Mouse (Mus musculus): ENCODE measurements around the gene Smad3. TPM values are rescaled to one million over a fixed set of nuclear protein-coding genes. Genes with fewer than 3 reads are reported as not detected.

Smad3 gene
- polyA plus RNA-seq, 1 experiment, result 25.5 TPM

DNA sequence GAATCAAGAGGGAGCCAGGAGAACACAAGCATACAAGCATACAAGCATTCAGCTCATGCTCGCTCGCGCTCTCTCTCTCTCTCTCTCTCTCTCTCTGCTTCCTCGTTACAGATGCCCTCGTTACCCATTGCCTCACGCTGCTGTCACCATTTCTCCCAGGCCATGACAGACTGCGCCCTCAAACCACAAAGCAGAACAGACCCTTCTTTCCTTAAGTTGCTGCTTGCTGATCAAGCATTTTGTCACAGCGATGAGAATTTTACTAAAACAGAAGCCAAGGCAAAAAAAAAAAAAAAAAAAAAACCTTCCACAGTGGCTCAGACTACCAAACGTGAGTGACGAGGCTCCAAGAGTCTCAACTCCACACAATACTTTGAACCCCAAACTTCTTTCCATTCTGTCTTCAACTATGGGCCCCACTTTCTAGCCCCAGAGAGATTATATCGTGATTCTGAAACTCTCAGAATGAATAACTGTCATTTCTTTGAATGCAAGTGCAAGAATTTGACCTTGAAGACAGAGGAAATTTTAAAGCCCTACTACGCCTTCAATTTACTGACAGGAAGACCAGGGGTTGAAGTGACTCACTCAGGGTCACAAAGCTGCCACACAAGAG is 19.6 kb downstream of the Smad3 start:
- Histone ChIP-seq H3K4me3 (no peak overlapping the region), H3K27me3 (ENCODE audit: control insufficient read depth, insufficient read depth, insufficient read length) (no peaks in the 10 kb centered on the region), H3ac (ENCODE audit: control insufficient read depth, insufficient read length) (no peak overlapping the region), H3K36me3 (ENCODE audit: control insufficient read depth, insufficient read depth) (peaks cover 4% of the 10 kb centered on the region), H3K79me2 (ENCODE audit: control insufficient read depth, insufficient read depth) (peaks cover 42% of the 10 kb centered on the region), H3K4me2 (ENCODE audit: low read depth) (peak overlapping the region; percentile 5)
- no peak for TF ChIP-seq E2F4 (IDR thresholded peaks at IDR 0.05; ENCODE audit: insufficient read depth)
- TF ChIP-seq MAX (IDR thresholded peaks at IDR 0.05; ENCODE audit: low read depth), result no peak
- TF ChIP-seq REST (IDR thresholded peaks at IDR 0.05; ENCODE audit: insufficient read depth, insufficient read length), result no peak
- TF ChIP-seq TCF3 (IDR thresholded peaks at IDR 0.05; ENCODE audit: insufficient read length, low read depth), result no peak
- TF ChIP-seq CEBPB (IDR thresholded peaks at IDR 0.05; ENCODE audit: insufficient read depth, poor library complexity, severe bottlenecking), result no peak
- no peak for TF ChIP-seq MYOD1 (IDR thresholded peaks at IDR 0.05; ENCODE audit: control insufficient read depth in 1 of 3, insufficient read length in 2 of 3, low read depth in 2 of 3)
- no peak for TF ChIP-seq TCF12 (IDR thresholded peaks at IDR 0.05; ENCODE audit: insufficient read depth, poor library complexity, severe bottlenecking)
- no peak for TF ChIP-seq POLR2AphosphoS2 (IDR thresholded peaks at IDR 0.05; ENCODE audit: insufficient read length, low read depth)
- no peak for TF ChIP-seq POLR2A (IDR thresholded peaks at IDR 0.05; ENCODE audit: insufficient read length, low read depth)
- no peak for TF ChIP-seq SRF (IDR thresholded peaks at IDR 0.05; ENCODE audit: control insufficient read depth, insufficient read length, low read depth)

DNA sequence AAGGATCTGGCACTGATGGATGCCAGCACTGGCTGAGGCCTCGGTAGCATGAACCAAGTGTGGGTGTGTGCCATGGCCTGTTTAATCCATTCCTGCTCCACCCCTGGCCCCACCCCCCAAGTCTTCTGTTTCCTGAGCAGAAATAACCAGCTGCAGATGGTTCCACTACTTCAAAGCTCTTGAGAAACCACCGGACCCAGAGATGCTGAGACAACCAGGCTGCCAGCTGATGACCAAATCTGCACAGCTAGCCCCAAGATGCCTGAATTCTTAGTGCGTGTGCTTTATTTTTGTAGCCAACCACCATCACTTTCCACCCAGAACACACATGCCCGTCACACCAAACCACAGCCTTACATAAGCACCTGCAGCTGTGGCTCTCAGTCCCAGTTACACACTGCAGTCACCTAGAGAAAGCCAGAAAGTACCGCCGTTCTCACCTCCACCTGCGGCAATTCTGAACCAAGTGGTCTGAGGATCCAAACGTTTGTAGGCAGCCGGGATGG is 20.3 kb downstream of the Smad3 start:
- Histone ChIP-seq H3K27me3 (ENCODE audit: control insufficient read depth, insufficient read depth, insufficient read length) (no peaks in the 10 kb centered on the region), H3K4me2 (ENCODE audit: low read depth) (peak overlapping the region; percentile 18), H3K4me3 (no peak overlapping the region), H3K79me2 (ENCODE audit: control insufficient read depth, insufficient read depth) (peaks cover 42% of the 10 kb centered on the region), H3ac (ENCODE audit: control insufficient read depth, insufficient read length) (no peak overlapping the region), H3K36me3 (ENCODE audit: control insufficient read depth, insufficient read depth) (peaks cover 4% of the 10 kb centered on the region)
- TF ChIP-seq TCF12 (IDR thresholded peaks at IDR 0.05; ENCODE audit: insufficient read depth, poor library complexity, severe bottlenecking), result peak; percentile 11
- no peak for TF ChIP-seq E2F4 (IDR thresholded peaks at IDR 0.05; ENCODE audit: insufficient read depth)
- TF ChIP-seq MYOD1 (IDR thresholded peaks at IDR 0.05; ENCODE audit: control insufficient read depth in 1 of 3, insufficient read length in 2 of 3, low read depth in 2 of 3), result peak; percentile 26 to 83 (median 75)
- TF ChIP-seq MYOG (IDR thresholded peaks at IDR 0.05; ENCODE audit: control insufficient read depth in 1 of 3, insufficient read depth in 1 of 3, insufficient read length in 2 of 3, low read depth in 2 of 3), result peak in 1 of 3 experiments; percentile 44

GRCm38 (mm10) chr9:63734261-63734660 is 23.5 kb downstream of the Smad3 start:
- H3K4me2 ChIP-seq (ENCODE audit: low read depth), result no peak overlapping the region
- H3K36me3 ChIP-seq (ENCODE audit: control insufficient read depth, insufficient read depth), result no peaks in the 10 kb centered on the region
- H3ac ChIP-seq (ENCODE audit: control insufficient read depth, insufficient read length), result no peak overlapping the region
- H3K79me2 ChIP-seq (ENCODE audit: control insufficient read depth, insufficient read depth), result peaks cover 32% of the 10 kb centered on the region
- no peaks in the 10 kb centered on the region for H3K27me3 ChIP-seq (ENCODE audit: control insufficient read depth, insufficient read depth, insufficient read length)
- TF ChIP-seq MAX (IDR thresholded peaks at IDR 0.05; ENCODE audit: low read depth) (no peak), CEBPB (IDR thresholded peaks at IDR 0.05; ENCODE audit: insufficient read depth, poor library complexity, severe bottlenecking) (no peak), SRF (IDR thresholded peaks at IDR 0.05; ENCODE audit: control insufficient read depth, insufficient read length, low read depth) (no peak), TCF12 (IDR thresholded peaks at IDR 0.05; ENCODE audit: insufficient read depth, poor library complexity, severe bottlenecking) (no peak), MYOD1 (IDR thresholded peaks at IDR 0.05; ENCODE audit: control insufficient read depth in 1 of 3, insufficient read length in 2 of 3, low read depth in 2 of 3) (no peak)
- no peak overlapping the region for H3K4me3 ChIP-seq

- Histone ChIP-seq H3K4me2 (ENCODE audit: low read depth) (no peak overlapping the region), H3K79me2 (ENCODE audit: control insufficient read depth, insufficient read depth) (peaks cover 30% of the 10 kb centered on the region), H3ac (ENCODE audit: control insufficient read depth, insufficient read length) (no peak overlapping the region), H3K36me3 (ENCODE audit: control insufficient read depth, insufficient read depth) (no peaks in the 10 kb centered on the region), H3K27me3 (ENCODE audit: control insufficient read depth, insufficient read depth, insufficient read length) (no peaks in the 10 kb centered on the region), H3K4me3 (no peak overlapping the region)
- TF ChIP-seq SRF (IDR thresholded peaks at IDR 0.05; ENCODE audit: control insufficient read depth, insufficient read length, low read depth), result no peak
- TF ChIP-seq TCF3 (IDR thresholded peaks at IDR 0.05; ENCODE audit: insufficient read length, low read depth), result no peak
- no peak for TF ChIP-seq MAX (IDR thresholded peaks at IDR 0.05; ENCODE audit: low read depth)
- TF ChIP-seq E2F4 (IDR thresholded peaks at IDR 0.05; ENCODE audit: insufficient read depth), result no peak
- TF ChIP-seq POLR2A (IDR thresholded peaks at IDR 0.05; ENCODE audit: insufficient read length, low read depth), result no peak
- TF ChIP-seq REST (IDR thresholded peaks at IDR 0.05; ENCODE audit: insufficient read depth, insufficient read length), result no peak
Measured at GRCm38 (mm10) chr9:63732700-63733099, 25.1 kb downstream of the Smad3 start.

- Histone ChIP-seq H3K36me3 (ENCODE audit: control insufficient read depth, insufficient read depth) (no peaks in the 10 kb centered on the region), H3K79me2 (ENCODE audit: control insufficient read depth, insufficient read depth) (peaks cover 21% of the 10 kb centered on the region), H3K4me3 (no peak overlapping the region), H3K4me2 (ENCODE audit: low read depth) (no peak overlapping the region), H3ac (ENCODE audit: control insufficient read depth, insufficient read length) (no peak overlapping the region), H3K27me3 (ENCODE audit: control insufficient read depth, insufficient read depth, insufficient read length) (no peaks in the 10 kb centered on the region)
- no peak for TF ChIP-seq REST (IDR thresholded peaks at IDR 0.05; ENCODE audit: insufficient read depth, insufficient read length)
- TF ChIP-seq MYOG (IDR thresholded peaks at IDR 0.05; ENCODE audit: control insufficient read depth in 1 of 3, insufficient read depth in 1 of 3, insufficient read length in 2 of 3, low read depth in 2 of 3), result peak in 1 of 3 experiments; percentile 71
- no peak for TF ChIP-seq CEBPB (IDR thresholded peaks at IDR 0.05; ENCODE audit: insufficient read depth, poor library complexity, severe bottlenecking)
- TF ChIP-seq MYOD1 (IDR thresholded peaks at IDR 0.05; ENCODE audit: control insufficient read depth in 1 of 3, insufficient read length in 2 of 3, low read depth in 2 of 3), result peak in 2 of 3 experiments; percentile 15 to 59
Measured at GRCm38 (mm10) chr9:63731114-63731828, 26.5 kb downstream of the Smad3 start.
